Mouse (Mus musculus) liver, embryonic 14.5 days (tissue): Measurements from ENCODE around the gene 9230102O04Rik. TPM values are rescaled to one million over a fixed set of nuclear protein-coding genes. Genes with fewer than 3 reads are reported as not detected.

Experiments
- ATAC-seq: fragments of 200-750 bp; cut with Nextera tagmentation; 2 replicates; pipeline ENCODE4 v1.8.0; 2017; ENCODE audit warnings: moderate number of reproducible peaks, mild to moderate bottlenecking, moderate library complexity; ENCODE audit not compliant: insufficient read depth
- DNase-seq, 3 experiments: peaks; one replicate each; pipeline ENCODE4 v3.0.0-alpha.2; 2012 to 2013; ENCODE audit warnings: low read depth in 3 of 3, low spot score in 3 of 3
- H3K27ac ChIP-seq: fragments of 300-500 bp; sonication (generic); 2 replicates; pipeline ENCODE4 v1.5.1; 2014; ENCODE audit warnings: moderate library complexity, mild to moderate bottlenecking, control low read depth, inconsistent platforms
- H3K27me3 ChIP-seq: fragments of 300-500 bp; sonication (generic); 2 replicates; pipeline ENCODE4 v1.6.1; 2014; ENCODE audit warnings: mild to moderate bottlenecking, low read length, moderate library complexity; ENCODE audit not compliant: control insufficient read depth, insufficient read depth
- H3K36me3 ChIP-seq: fragments of 300-500 bp; sonication (generic); replicated peaks from 2 replicates; pipeline ENCODE4 v1.6.1; 2014; ENCODE audit warnings: low read depth; ENCODE audit not compliant: control insufficient read depth, insufficient read depth
- H3K4me1 ChIP-seq, 2 experiments: fragments of 200-500 bp in 1 of 2; fragments of 300-500 bp in 1 of 2; sonication (generic) in 1 of 2; replicated peaks; 2 replicates each; pipeline ENCODE4 v1.6.1; 2012 to 2014; ENCODE audit warnings: antibody characterized with exemption in 1 of 2, inconsistent platforms in 1 of 2, low read length in 1 of 2; ENCODE audit not compliant: control insufficient read depth in 2 of 2, insufficient read depth in 2 of 2
- H3K4me2 ChIP-seq: fragments of 300-500 bp; sonication (generic); 2 replicates; pipeline ENCODE4 v1.6.1; 2014; ENCODE audit warnings: low read depth, mild to moderate bottlenecking, control low read depth, moderate library complexity
- H3K4me3 ChIP-seq, 2 experiments: fragments of 200-500 bp in 1 of 2; fragments of 300-500 bp in 1 of 2; sonication (generic) in 1 of 2; 2 replicates each; pipeline ENCODE4 v1.5.1; 2012 to 2014; ENCODE audit warnings: low read depth in 2 of 2, low read length in 2 of 2, mild to moderate bottlenecking in 2 of 2, control low read depth in 1 of 2, inconsistent platforms in 1 of 2, moderate library complexity in 1 of 2; ENCODE audit not compliant: insufficient read depth in 1 of 2
- H3K9ac ChIP-seq: fragments of 300-500 bp; sonication (generic); replicated peaks from 2 replicates; pipeline ENCODE4 v1.6.1; 2014; ENCODE audit warnings: mild to moderate bottlenecking, control low read depth, moderate library complexity
- H3K9me3 ChIP-seq: fragments of 300-500 bp; sonication (generic); 2 replicates; pipeline ENCODE4 v1.6.1; 2016; ENCODE audit warnings: low read length, mixed read lengths; ENCODE audit not compliant: control insufficient read depth
- CTCF ChIP-seq: IDR thresholded peaks from 2 replicates; pipeline ENCODE4 v1.5.1; 2016; ENCODE audit warnings: antibody characterized with exemption, low read depth, control low read depth
- EP300 ChIP-seq: IDR thresholded peaks from 2 replicates; pipeline ENCODE4 v1.6.1; 2016; ENCODE audit warnings: antibody characterized with exemption, low read depth
- WGBS: fragments of 180-500 bp; shearing (Covaris S2); extraction: QIAGEN DNeasy Blood & Tissue Kit; methylation state at CpG from one replicate; pipeline ENCODE4 v1.1.7; 2014; ENCODE audit not compliant: insufficient replicate concordance; 5-methylcytosine and 5-hydroxymethylcytosine counted together
- polyA plus RNA-seq, 2 experiments: library from polyadenylated mRNA; depleted of rRNA in 1 of 2; stranded (reverse) in 1 of 2; unstranded in 1 of 2; fragments of >200 nt; fragmentation: Nextera tagmentation in 1 of 2; extraction: Ambion mirVana in 1 of 2; gene quantifications; 2 replicates each; pipeline versions ENCODE4 v1.2.1 to v1.2.3; 2012 to 2014

9230102O04Rik gene
- polyA plus RNA-seq, 2 experiments = not detected

DNA sequence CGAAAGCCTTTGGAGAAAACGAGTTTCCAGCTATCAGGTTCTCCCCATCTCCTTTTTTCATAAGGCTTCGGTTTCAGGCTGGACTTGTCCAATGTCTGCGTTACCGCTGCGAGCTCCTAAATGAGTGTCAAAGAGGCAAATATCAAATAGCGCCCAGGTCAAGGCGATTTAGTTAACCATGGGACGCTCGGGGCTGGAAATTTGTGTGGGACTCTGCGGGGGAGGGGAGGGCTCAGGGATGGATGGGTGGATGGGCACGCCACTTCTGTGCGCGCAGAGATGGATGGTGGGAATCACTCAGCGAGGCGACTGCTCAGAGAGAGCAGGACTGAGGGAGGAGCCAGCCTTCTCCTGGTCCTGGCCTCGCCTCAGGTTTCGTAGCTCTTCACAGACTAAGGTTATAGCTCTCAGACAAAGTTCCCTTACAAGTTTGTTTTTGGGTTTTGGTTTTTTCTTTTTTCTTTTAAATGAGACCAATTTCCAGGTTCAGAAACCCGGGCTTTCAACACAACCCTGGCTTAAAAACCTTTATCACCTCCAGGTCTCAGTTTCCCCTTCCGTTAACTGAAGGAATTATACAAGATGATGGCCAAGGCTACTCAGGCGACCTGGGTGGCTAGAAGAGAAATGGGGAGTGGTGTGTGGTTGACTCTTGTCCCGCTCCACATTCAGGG, 6.9 kb upstream of the 9230102O04Rik start:
- no peak for ATAC-seq
- H3K4me3 ChIP-seq = no peak overlapping the region
- H3K9ac ChIP-seq = no peak overlapping the region
- H3K4me1 ChIP-seq = no peaks in the 10 kb centered on the region
- peaks cover 59% of the 10 kb centered on the region for H3K27me3 ChIP-seq
- no peaks in the 10 kb centered on the region for H3K36me3 ChIP-seq
- no peaks in the 10 kb centered on the region for H3K9me3 ChIP-seq
- no peak overlapping the region for H3K27ac ChIP-seq
- peak overlapping the region; percentile 4; the same call in 1 of the 2 replicates for H3K4me2 ChIP-seq
- DNase-seq = no peak
- WGBS = 5% methylated on average over 22 of the region's 22 CpGs
- TF ChIP-seq EP300 = no peak
- no peak for TF ChIP-seq CTCF

- Histone ChIP-seq H3K36me3 (no peaks in the 10 kb centered on the region), H3K9me3 (no peaks in the 10 kb centered on the region), H3K4me3 (no peak overlapping the region), H3K27ac (no peak overlapping the region), H3K27me3 (peaks cover 72% of the 10 kb centered on the region), H3K9ac (no peak overlapping the region), H3K4me1 (no peaks in the 10 kb centered on the region), H3K4me2 (no peak overlapping the region)
- DNase-seq (no peak), ATAC-seq (no peak)
- whole genome bisulfite sequencing = 3% methylated on average over 19 of the region's 19 CpGs
- TF ChIP-seq CTCF (no peak), EP300 (no peak)
These were observed 5.7 kb upstream of the 9230102O04Rik start for GRCm38 (mm10) chr2:9894836-9895593.

DNA sequence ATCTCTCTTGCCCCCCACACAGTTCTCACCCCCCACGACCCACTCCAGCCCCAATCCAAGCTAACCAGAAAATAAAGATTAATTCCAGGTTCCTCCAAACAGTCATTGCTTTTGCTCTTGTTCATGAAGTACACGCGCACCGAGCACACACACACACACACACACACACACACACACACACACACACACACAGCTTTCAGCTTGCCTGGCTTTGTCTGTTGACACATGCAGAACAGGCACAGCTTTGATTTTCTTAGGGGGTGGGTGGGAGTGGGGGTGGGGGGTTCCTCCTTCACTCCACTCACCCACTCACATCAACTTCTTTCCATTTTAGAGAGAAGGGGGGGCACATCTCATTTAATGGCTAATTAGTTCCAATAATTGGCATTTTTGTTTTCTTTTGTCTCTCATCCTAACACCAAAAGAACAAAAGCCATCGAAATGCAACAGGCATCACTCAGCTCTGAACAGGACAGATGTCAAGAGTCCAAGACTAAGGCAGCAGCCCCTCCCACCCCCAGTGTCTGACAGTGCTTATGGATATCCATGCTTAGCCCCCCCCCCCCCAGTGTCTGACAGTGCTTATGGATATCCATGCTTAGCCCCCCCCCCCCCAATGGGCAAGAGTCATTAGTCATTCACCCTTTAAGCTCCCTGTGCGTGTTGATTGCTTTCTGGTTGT, 4.1 kb upstream of the 9230102O04Rik start:
- no peak overlapping the region for H3K4me2 ChIP-seq
- H3K9ac ChIP-seq = no peak overlapping the region
- no peaks in the 10 kb centered on the region for H3K9me3 ChIP-seq
- H3K4me3 ChIP-seq = no peak overlapping the region
- H3K27ac ChIP-seq = no peak overlapping the region
- H3K4me1 ChIP-seq = peaks cover 0 to 4% of the 10 kb centered on the region in 2 experiments; a peak in 2 of 4 replicates
- no peaks in the 10 kb centered on the region for H3K36me3 ChIP-seq
- no peak for TF ChIP-seq CTCF
- no peak for TF ChIP-seq EP300
- 3% methylated on average over 6 of the region's 6 CpGs for WGBS
- DNase-seq (no peak), ATAC-seq (no peak)
- peaks cover 88% of the 10 kb centered on the region for H3K27me3 ChIP-seq

GRCm38 (mm10) chr2:9892541-9892940, 3.2 kb upstream of the 9230102O04Rik start:
- no peak for ATAC-seq

GRCm38 (mm10) chr2:9890906-9891305, 1.6 kb upstream of the 9230102O04Rik start:
- ATAC-seq (no peak), DNase-seq (no peak)
- no peak for TF ChIP-seq CTCF
- no peak for TF ChIP-seq EP300
- Histone ChIP-seq H3K4me2 (no peak overlapping the region), H3K9ac (no peak overlapping the region), H3K27ac (no peak overlapping the region), H3K36me3 (no peaks in the 10 kb centered on the region), H3K27me3 (peaks cover 94% of the 10 kb centered on the region), H3K4me3 (no peak overlapping the region), H3K4me1 (peaks cover 0 to 4% of the 10 kb centered on the region in 2 experiments; a peak in 2 of 4 replicates), H3K9me3 (no peaks in the 10 kb centered on the region)
- 7% methylated on average over 5 of the region's 5 CpGs for WGBS

More at GRCm38 (mm10) chr2:9892541-9892940, 3.2 kb upstream of the 9230102O04Rik start:
- TF ChIP-seq EP300 (no peak), CTCF (no peak)
- no peak overlapping the region for H3K4me3 ChIP-seq
- H3K36me3 ChIP-seq = no peaks in the 10 kb centered on the region
- no peak overlapping the region for H3K4me2 ChIP-seq
- DNase-seq = no peak
- no peak overlapping the region for H3K9ac ChIP-seq
- peaks cover 0 to 4% of the 10 kb centered on the region in 2 experiments; a peak in 2 of 4 replicates for H3K4me1 ChIP-seq
- H3K27ac ChIP-seq = no peak overlapping the region
- 4% methylated on average over 7 of the region's 7 CpGs for WGBS
- no peaks in the 10 kb centered on the region for H3K9me3 ChIP-seq
- H3K27me3 ChIP-seq = peaks cover 94% of the 10 kb centered on the region
